Mouse (Mus musculus) thymus, adult 2 months (tissue): ENCODE measurements around the gene Rtn1.

Experiments used
- CTCF ChIP-seq: fragments of 200-500 bp; IDR thresholded peaks from 2 replicates; pipeline ENCODE4 v1.5.1; 2012; ENCODE audit warnings: mild to moderate bottlenecking, control low read depth, low read length, moderate library complexity, borderline replicate concordance; ENCODE audit not compliant: control insufficient read depth, poor library complexity, insufficient read depth; ENCODE audit errors: extremely low read depth
- POLR2A ChIP-seq: fragments of 200-500 bp; IDR thresholded peaks from 2 replicates; pipeline ENCODE4 v1.6.1; 2012; ENCODE audit warnings: mild to moderate bottlenecking, low read length, control low read depth, moderate library complexity; ENCODE audit not compliant: control insufficient read depth, poor library complexity, insufficient read depth; ENCODE audit errors: extremely low read depth

DNA sequence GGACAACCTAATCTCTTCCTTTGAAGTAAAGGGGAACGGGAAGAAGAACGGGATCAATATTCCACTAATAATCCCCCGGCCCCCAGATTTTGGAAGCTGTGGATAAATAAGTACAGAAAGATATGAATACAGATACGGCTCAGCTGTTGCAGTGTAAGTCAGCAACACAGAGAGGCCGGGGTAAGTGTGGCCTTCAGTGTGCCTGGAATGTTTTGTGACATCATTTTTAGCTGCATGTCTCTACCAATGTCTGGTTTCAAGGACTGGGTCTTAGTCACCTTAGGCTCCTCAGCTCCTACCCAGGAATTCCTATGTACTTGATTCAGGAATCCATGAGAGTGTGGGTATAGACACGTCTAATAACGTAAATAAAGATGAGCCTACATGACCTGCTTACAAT is 124.3 kb downstream of the Rtn1 start:
- TF ChIP-seq CTCF (no peak), POLR2A (no peak)
